Mouse (Mus musculus) heart, postnatal 36 days (tissue): ENCODE data around the gene D7Ertd443e. TPM values are rescaled to one million over a fixed set of nuclear protein-coding genes. Genes with fewer than 3 reads are reported as not detected.

Experiments
- DNase-seq, 2 experiments: peaks; one replicate each; pipeline ENCODE4 v3.0.0; 2021 to 2022
- intact Hi-C: fragments of 180-260 bp; cut with DNase I; formaldehyde crosslinking; loops from one replicate; pipeline ENCODE4 v1.15.1; 2025
- total RNA-seq, 2 experiments: library from RNA; stranded (reverse); gene quantifications; 2 replicates each; pipeline ENCODE4 v1.2.3; 2021

The D7Ertd443e gene
- total RNA-seq, 2 experiments from 2014 or later, result 2.6 to 3.6 TPM

- intact Hi-C loops, result no loop called here
- DNase-seq, result no peak
Observed at GRCm38 (mm10) chr7:134289611-134290301, 95.7 kb downstream of the D7Ertd443e start.

GRCm38 (mm10) chr7:134289126-134289525 is 96.3 kb downstream of the D7Ertd443e start:
- intact Hi-C loops, result no loop called here
- DNase-seq, result no peak

GRCm38 (mm10) chr7:134287570-134288222 is 97.8 kb downstream of the D7Ertd443e start:
- intact Hi-C loops, result no loop called here
- DNase-seq, result peak in 1 of 2 experiments; percentile 13

DNA sequence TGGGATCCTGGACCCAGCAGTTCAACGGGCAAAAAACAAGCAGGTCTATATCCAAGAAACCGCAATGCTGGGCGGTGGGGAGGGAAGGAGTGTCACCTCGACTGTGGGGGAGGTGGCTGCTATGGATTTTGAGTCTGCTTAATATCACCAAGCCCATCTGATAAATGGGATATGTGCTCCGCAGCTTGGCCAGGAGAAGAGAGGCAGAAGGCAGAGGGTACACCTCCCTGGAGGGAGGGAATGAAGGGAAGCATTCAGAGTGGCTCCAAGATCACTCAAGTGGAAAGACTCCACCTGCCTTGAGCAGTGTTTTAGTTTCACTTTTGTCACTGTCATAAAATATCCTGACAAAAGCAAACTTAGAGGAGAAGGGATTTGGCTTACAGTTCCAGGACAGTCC is 112.5 kb downstream of the D7Ertd443e start:
- intact Hi-C loops, result no loop called here
- DNase-seq, result no peak

GRCm38 (mm10) chr7:134272421-134272820 is 113.0 kb downstream of the D7Ertd443e start:
- intact Hi-C loops, result no loop called here
- DNase-seq, result no peak

DNA sequence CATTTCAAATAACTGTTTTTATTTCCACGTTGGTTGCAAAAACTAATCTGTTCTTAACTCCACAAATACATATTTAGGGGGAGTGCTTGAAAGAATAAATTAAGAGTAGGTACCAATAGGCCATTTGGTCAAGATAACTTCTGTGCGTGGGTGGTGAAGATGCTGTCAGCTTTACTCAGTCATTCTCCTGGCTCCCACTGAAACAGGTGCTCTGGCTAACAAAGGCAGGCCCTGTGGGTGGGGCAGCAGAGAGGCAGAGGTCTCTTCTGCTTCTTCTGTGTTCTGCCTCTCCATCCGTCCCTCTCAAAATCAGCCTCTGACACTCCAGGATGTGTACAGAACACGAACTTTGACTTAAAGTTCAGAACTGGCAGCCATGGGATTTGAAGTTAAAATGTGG is 119.7 kb downstream of the D7Ertd443e start:
- intact Hi-C loops, result loop anchor here (2.0 kb wide), 1 partner anchor 83 kb away; no protein-coding TSS in a partner anchor
- DNase-seq, result no peak

GRCm38 (mm10) chr7:134263146-134263906 is 122.1 kb downstream of the D7Ertd443e start:
- intact Hi-C loops, result loop anchor here (2.0 to 5.0 kb wide), 2 partner anchors 304 to 407 kb away; no protein-coding TSS in a partner anchor
- peak; percentile 63 to 74 for DNase-seq

DNA sequence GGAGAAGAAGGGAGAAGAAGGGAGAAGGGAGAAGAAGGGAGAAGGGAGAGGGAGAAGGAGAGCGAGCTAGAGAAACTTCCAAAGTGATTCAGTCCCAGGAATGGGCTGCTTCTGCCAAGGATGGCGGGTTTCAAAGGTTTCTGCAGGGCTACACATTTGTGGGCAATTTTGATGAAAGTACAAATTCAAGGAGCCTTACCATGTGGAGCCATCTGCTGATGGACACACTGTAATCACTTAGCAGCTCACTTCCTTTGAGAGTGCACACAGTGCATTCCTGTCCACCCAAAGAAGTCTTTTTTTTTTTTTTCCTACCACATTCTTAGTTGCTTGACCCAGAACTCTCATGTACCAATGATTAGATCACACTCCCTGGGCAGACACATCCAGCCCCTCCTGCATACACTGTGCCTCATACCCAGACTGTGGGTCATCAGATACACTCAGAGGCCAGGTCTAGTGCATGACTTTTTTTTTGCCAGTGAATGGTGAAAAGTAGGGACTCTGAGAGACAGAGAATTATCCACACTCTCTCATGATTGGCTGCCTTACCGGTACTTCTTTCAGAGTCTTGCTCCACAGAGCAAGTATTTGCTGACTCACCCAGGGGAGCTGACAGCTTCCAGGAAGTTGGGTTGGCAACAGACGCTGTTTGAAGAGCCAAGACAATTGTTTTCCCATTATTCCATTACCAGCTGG is 124.3 kb downstream of the D7Ertd443e start:
- intact Hi-C loops, result loop anchor here (2.0 to 5.0 kb wide), 2 partner anchors 36 to 306 kb away; no protein-coding TSS in a partner anchor
- peak; percentile 36 to 43 for DNase-seq

DNA sequence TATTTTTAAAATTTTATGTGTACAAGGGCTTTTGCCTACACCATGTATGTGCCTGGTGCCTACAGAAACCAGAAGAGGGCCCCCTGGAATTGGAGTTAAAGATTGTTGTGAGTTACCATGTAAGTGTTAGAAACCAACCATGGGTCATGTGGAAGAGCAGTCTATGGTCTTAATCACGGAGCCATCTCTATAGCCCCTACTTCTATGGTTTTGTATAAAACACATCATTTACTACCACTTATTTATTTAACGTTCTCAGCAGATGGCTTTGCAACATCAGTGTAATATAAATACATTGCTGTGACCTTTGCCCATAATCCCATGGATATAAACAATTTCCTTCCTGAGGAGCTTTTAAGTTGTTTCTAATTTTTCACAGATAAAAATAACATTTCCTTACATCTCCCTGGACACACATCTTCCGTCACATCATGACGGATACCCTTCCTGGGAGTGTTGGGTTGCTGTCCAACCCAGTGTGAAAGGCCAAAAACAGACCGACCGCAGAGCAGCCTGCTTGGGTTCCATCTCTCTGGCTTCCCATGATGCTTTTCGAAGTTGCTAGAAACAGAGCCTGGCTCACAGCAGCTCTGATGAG is 135.1 kb downstream of the D7Ertd443e start:
- intact Hi-C loops, result no loop called here
- DNase-seq, result no peak

DNA sequence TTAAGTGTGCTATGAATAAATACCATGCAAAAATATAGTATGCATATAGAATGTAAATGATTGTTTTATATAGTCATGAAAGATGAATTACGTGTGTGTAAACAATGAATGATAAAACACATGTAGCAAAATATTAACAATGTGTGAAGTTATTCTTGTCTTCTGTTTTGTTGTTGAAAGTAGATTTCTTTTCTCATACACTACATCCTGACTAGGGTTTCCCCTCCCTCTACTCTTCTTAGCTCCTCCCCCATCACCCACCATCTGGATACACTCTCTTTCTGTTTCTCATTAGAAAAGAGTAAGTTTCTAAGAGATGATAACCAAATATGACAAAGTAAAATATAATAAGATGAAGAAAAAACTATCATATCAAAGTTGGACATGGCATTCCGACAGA is 137.4 kb downstream of the D7Ertd443e start:
- intact Hi-C loops, result no loop called here
- DNase-seq, result no peak

GRCm38 (mm10) chr7:134246624-134247023 is 138.8 kb downstream of the D7Ertd443e start:
- no peak for DNase-seq
- intact Hi-C loops, result no loop called here

DNA sequence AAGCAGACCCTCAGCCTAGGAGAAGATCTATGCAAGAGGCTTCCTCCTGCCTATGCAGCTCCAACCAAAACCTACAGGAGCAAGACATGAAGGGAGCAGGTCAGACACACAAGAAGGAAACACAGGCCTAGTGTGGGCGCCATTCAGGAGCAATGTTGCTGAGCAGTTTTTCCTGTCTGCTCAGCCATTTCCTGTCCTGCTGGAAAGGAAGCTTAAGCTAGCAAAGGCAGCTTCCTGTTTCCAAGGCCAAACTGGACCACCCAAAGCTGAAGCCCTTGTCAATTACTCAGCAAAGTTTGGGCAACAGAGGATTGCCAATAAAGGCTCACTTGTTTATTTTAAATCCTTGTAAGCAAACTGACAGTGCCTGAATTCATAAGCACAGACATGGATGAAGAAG is 142.7 kb downstream of the D7Ertd443e start:
- intact Hi-C loops, result no loop called here
- no peak for DNase-seq

GRCm38 (mm10) chr7:134241212-134241611 is 144.2 kb downstream of the D7Ertd443e start:
- no peak for DNase-seq
- intact Hi-C loops, result no loop called here

GRCm38 (mm10) chr7:134240579-134240978 is 144.9 kb downstream of the D7Ertd443e start:
- intact Hi-C loops, result no loop called here
- DNase-seq, result no peak

- DNase-seq, result no peak
- intact Hi-C loops, result no loop called here
Observed at GRCm38 (mm10) chr7:134238863-134239262, 146.6 kb downstream of the D7Ertd443e start.

GRCm38 (mm10) chr7:134237356-134237755 is 148.1 kb downstream of the D7Ertd443e start:
- intact Hi-C loops, result no loop called here
- DNase-seq, result no peak

DNA sequence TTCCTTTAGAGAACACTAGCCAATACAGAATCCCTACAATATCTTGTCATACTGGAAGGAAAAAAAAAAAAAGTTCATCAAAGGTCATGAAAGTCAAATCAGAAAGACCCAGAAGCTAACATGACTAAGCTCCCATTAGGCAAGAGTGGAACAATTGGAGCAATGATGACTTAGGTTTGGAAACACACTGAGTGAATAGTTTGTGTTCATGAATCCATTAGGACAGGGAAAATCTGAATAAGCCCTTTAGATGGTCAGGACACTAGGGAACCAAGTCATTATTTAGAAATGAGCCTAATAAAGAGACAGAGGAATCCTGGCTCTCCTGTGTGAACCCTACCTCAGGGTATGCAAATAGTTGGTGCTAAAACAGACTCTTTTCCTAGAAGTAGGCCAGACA is 148.7 kb downstream of the D7Ertd443e start:
- intact Hi-C loops, result no loop called here
- DNase-seq, result no peak

GRCm38 (mm10) chr7:134235552-134235951 is 149.9 kb downstream of the D7Ertd443e start:
- DNase-seq, result no peak
- intact Hi-C loops, result no loop called here

- intact Hi-C loops, result no loop called here
- DNase-seq, result no peak
Observed at GRCm38 (mm10) chr7:134231378-134232346, 153.8 kb downstream of the D7Ertd443e start, which contains the start of gene Adam12. TSS of gene Adam12 (minus strand) at chr7:134232146.
